In genomic region chr12:37108819-37109473, GRCm38 (mm10) we compare ENCODE assay signal across 8 mouse cellular contexts. TPM values are rescaled to one million over a fixed set of nuclear protein-coding genes. Genes with fewer than 3 reads are reported as not detected.
DNase-seq lines count a peak whose midpoint lies in the region; ATAC-seq and TF ChIP-seq lines count a peak whose summit lies in the region.

No protein-coding gene starts in this region.

- H3K36me3 ChIP-seq in heart, embryonic 14.5 days (ENCODE audit: control insufficient read depth, insufficient read depth, low read length): no peaks in the 10 kb centered on the region
- H3K36me3 ChIP-seq in limb, embryonic 12.5 days: no peaks in the 10 kb centered on the region
- no peaks in the 10 kb centered on the region for H3K36me3 ChIP-seq in myocyte (ENCODE audit: control insufficient read depth, insufficient read depth)

- no peak overlapping the region for H3K27ac ChIP-seq in heart, embryonic 14.5 days (replicated peaks in 1 of 2; ENCODE audit: control insufficient read depth in 1 of 2, insufficient read depth in 1 of 2, low read depth in 2 of 2, low read length in 2 of 2)
- peak overlapping the region; percentile 93 for H3K27ac ChIP-seq in limb, embryonic 12.5 days

- peak overlapping the region; percentile 88 for H3K4me2 ChIP-seq in heart, embryonic 14.5 days (ENCODE audit: low read length)
- H3K4me2 ChIP-seq in limb, embryonic 12.5 days: peak overlapping the region; percentile 84
- peak overlapping the region; percentile 90 for H3K4me2 ChIP-seq in myocyte (ENCODE audit: low read depth)

- no peaks in the 10 kb centered on the region for H3K79me2 ChIP-seq in myocyte (ENCODE audit: control insufficient read depth, insufficient read depth)

- H3K4me3 ChIP-seq in heart, embryonic 14.5 days (ENCODE audit: control insufficient read depth in 1 of 2, insufficient read depth in 1 of 2, low read depth in 1 of 2, low read length in 2 of 2): peak overlapping the region; percentile 51 to 54
- H3K4me3 ChIP-seq in limb, embryonic 12.5 days (replicated peaks): peak overlapping the region; percentile 75
- H3K4me3 ChIP-seq in myocyte: peak overlapping the region; percentile 32

- no peak overlapping the region for H3ac ChIP-seq in myocyte (ENCODE audit: control insufficient read depth, insufficient read length)

- H3K9ac ChIP-seq in heart, embryonic 14.5 days (ENCODE audit: low read length): peak overlapping the region; percentile 56; the same call in 1 of the 2 replicates
- peak overlapping the region; percentile 88 for H3K9ac ChIP-seq in limb, embryonic 12.5 days (replicated peaks)

- peaks cover 9% of the 10 kb centered on the region in 2 experiments; a peak in 3 of 4 replicates for H3K4me1 ChIP-seq in heart, embryonic 14.5 days (ENCODE audit: control insufficient read depth in 2 of 2, insufficient read depth in 2 of 2, low read length in 2 of 2)
- H3K4me1 ChIP-seq in limb, embryonic 12.5 days (replicated peaks): peaks cover 23% of the 10 kb centered on the region

- 1% methylated on average over 29 of the region's 29 CpGs for WGBS in heart, embryonic 14.5 days
- WGBS in limb, embryonic 12.5 days: 1% methylated on average over 29 of the region's 29 CpGs

- no peak for TF ChIP-seq POLR2A in myocyte (IDR thresholded peaks at IDR 0.05; ENCODE audit: insufficient read length, low read depth)

- H3K9me3 ChIP-seq in heart, embryonic 14.5 days (ENCODE audit: control insufficient read depth, low read length): no peaks in the 10 kb centered on the region
- H3K9me3 ChIP-seq in limb, embryonic 12.5 days: no peaks in the 10 kb centered on the region

- DNase-seq in cerebellum, postnatal 14 days: peak; percentile 15 to 35
- peak; percentile 5 for DNase-seq in thymus, postnatal 4 days
- DNase-seq in thymus, postnatal 36 days: no peak
- DNase-seq in adipocyte (ENCODE audit: low spot score): no peak

- H3K27me3 ChIP-seq in heart, embryonic 14.5 days (ENCODE audit: control insufficient read depth, insufficient read depth, low read length): peaks cover 38% of the 10 kb centered on the region
- peaks cover 22% of the 10 kb centered on the region for H3K27me3 ChIP-seq in limb, embryonic 12.5 days
- no peaks in the 10 kb centered on the region for H3K27me3 ChIP-seq in myocyte (ENCODE audit: control insufficient read depth, insufficient read depth, insufficient read length)

- ATAC-seq in cerebellum, adult (ENCODE audit: insufficient number of reproducible peaks, low FRiP score, low TSS enrichment): no peak; the same call in 1 of the 2 replicates
- ATAC-seq in heart, embryonic 14.5 days (ENCODE audit: insufficient number of reproducible peaks, insufficient read depth, low FRiP score, low read depth): 0 out of 2 replicates have a peak, but pooled peaks have one; percentile 13
- ATAC-seq in limb, embryonic 12.5 days (ENCODE audit: insufficient number of reproducible peaks, insufficient read depth, low FRiP score, low TSS enrichment, low read depth): peak; percentile 38

TF ChIP-seq in myocyte, 11 proteins besides CTCF, POLR2A, EP300 and RAD21:
- no peak for TF ChIP-seq MYOD1 (IDR thresholded peaks at IDR 0.05; ENCODE audit: control insufficient read depth in 1 of 3, insufficient read length in 2 of 3, low read depth in 2 of 3)
- TF ChIP-seq TCF3 (IDR thresholded peaks at IDR 0.05; ENCODE audit: insufficient read length, low read depth): no peak
- TF ChIP-seq MAX (IDR thresholded peaks at IDR 0.05; ENCODE audit: low read depth): no peak
- no peak for TF ChIP-seq MYOG (IDR thresholded peaks at IDR 0.05; ENCODE audit: control insufficient read depth in 1 of 3, insufficient read depth in 1 of 3, insufficient read length in 2 of 3, low read depth in 2 of 3)
- TF ChIP-seq SRF (IDR thresholded peaks at IDR 0.05; ENCODE audit: control insufficient read depth, insufficient read length, low read depth): no peak
- TF ChIP-seq E2F4 (IDR thresholded peaks at IDR 0.05; ENCODE audit: insufficient read depth): no peak
- no peak for TF ChIP-seq POLR2AphosphoS2 (IDR thresholded peaks at IDR 0.05; ENCODE audit: insufficient read length, low read depth)
- no peak for TF ChIP-seq REST (IDR thresholded peaks at IDR 0.05; ENCODE audit: insufficient read depth, insufficient read length)
- no peak for TF ChIP-seq TCF12 (IDR thresholded peaks at IDR 0.05; ENCODE audit: insufficient read depth, poor library complexity, severe bottlenecking)
- TF ChIP-seq USF1 (IDR thresholded peaks at IDR 0.05; ENCODE audit: low read depth): no peak
- TF ChIP-seq CEBPB (IDR thresholded peaks at IDR 0.05; ENCODE audit: insufficient read depth, poor library complexity, severe bottlenecking): no peak
TF ChIP-seq in myocyte: peak in this region for 0.

RNA-seq across cellular contexts. Expression of gene Meox2, which starts 0.6 kb away (rescaled TPM):
- 3.4 and 3.5 TPM in 2 replicates for polyA plus RNA-seq in heart, embryonic 14.5 days (2014; fragmentation: Nextera tagmentation; extraction: Ambion mirVana)
- 61.4 and 66.5 TPM in 2 replicates for polyA plus RNA-seq in limb, embryonic 12.5 days (2016; fragmentation: Nextera tagmentation; extraction: Ambion mirVana)
- 0.08 TPM for polyA plus RNA-seq in myocyte (2012; fragmentation: generic; extraction: Trizol)

Comparison
In these comparisons a context has a peak if more than half of its experiments do, and no peak if none do; other contexts are left out.
1. DNase-seq: peak in cerebellum, postnatal 14 days (2 of 2) and thymus, postnatal 4 days (single experiment); none in thymus, postnatal 36 days (0 of 2) and adipocyte (single experiment).
2. RNA of gene Meox2, which starts 0.6 kb away (polyA plus RNA-seq): 61.4 to 66.5 TPM in limb, embryonic 12.5 days; 3.4 to 3.5 TPM in heart, embryonic 14.5 days and 0.08 TPM in myocyte (single experiment); every median in the first group is over 10 times any median in the second.
3. Peak in every context shown above with its lines, with median percentiles within 50 percentile points of each other: H3K4me2 ChIP-seq and H3K4me3 ChIP-seq.